Mouse (Mus musculus): Measurements from ENCODE around the gene Thap12. TPM values are rescaled to one million over a fixed set of nuclear protein-coding genes. Genes with fewer than 3 reads are reported as not detected.

The Thap12 gene
- total RNA-seq, 2 experiments from 2014 or later, result 59.4 to 72.6 TPM

- ATAC-seq (replicated peaks; ENCODE audit: poor library complexity), result peak; percentile 45; the same call in 1 of the 2 replicates
Observed at GRCm38 (mm10) chr7:98697496-98697895, 5.4 kb upstream of the Thap12 start.

GRCm38 (mm10) chr7:98698041-98698440, 4.9 kb upstream of the Thap12 start:
- no peak for ATAC-seq (replicated peaks; ENCODE audit: poor library complexity)

- ATAC-seq (replicated peaks; ENCODE audit: poor library complexity), result no peak
Observed at GRCm38 (mm10) chr7:98698590-98698989, 4.3 kb upstream of the Thap12 start.

GRCm38 (mm10) chr7:98701771-98702170, 1.1 kb upstream of the Thap12 start:
- ATAC-seq (replicated peaks; ENCODE audit: poor library complexity), result no peak

DNA sequence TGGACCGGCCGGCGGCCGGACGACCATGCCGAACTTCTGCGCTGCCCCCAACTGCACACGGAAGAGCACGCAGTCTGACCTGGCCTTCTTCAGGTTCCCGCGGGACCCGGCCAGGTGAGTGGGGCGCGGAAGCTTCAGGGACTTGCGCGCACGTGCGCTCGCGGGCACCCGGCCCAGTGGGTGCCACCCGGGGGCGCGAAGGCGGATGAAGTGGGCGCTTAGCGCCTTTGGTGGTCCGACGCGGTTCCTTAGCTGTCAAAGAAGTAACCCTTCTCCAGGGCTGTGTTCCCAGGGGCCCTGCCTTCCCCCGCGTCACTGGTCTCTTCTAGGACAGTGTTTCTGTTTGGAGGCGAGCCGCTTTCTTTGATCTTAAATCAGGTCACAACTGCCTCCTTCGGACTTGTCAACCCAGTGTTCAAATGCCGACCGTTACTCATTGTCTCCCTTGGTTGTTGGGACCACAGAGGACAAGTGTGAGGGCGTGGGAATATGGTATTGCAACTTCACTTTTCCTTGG, 520 bp downstream of the Thap12 start:
- peak; percentile 2; the same call in 1 of the 2 replicates for ATAC-seq (replicated peaks; ENCODE audit: poor library complexity)

GRCm38 (mm10) chr7:98704276-98704675, 1.4 kb downstream of the Thap12 start:
- ATAC-seq (replicated peaks; ENCODE audit: poor library complexity), result no peak

- ATAC-seq (replicated peaks; ENCODE audit: poor library complexity), result no peak
Observed at GRCm38 (mm10) chr7:98713661-98714060, 10.8 kb downstream of the Thap12 start.

DNA sequence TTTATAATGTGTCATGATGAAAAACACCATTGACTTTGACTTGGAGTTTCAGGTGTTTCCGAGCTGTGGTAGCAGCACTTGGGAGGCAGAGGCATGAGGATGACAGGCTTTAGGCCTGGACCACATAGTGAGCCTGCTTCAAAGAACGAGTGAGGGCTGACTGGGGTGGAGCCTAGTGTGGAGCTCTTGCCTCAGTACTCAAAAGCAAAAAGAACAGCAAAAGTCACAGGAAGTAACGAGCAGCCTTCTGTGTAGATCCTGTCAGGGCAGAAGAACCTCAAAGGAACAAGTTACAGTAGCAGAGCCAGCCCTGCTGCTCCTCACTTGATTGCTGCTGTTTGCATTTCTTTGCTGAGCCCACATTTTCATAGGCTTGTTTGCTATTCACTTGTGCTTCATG, 14.5 kb downstream of the Thap12 start:
- no peak for ATAC-seq (replicated peaks; ENCODE audit: poor library complexity)

- no peak for ATAC-seq (replicated peaks; ENCODE audit: poor library complexity)
Observed at GRCm38 (mm10) chr7:98719761-98720160, 16.9 kb downstream of the Thap12 start.

DNA sequence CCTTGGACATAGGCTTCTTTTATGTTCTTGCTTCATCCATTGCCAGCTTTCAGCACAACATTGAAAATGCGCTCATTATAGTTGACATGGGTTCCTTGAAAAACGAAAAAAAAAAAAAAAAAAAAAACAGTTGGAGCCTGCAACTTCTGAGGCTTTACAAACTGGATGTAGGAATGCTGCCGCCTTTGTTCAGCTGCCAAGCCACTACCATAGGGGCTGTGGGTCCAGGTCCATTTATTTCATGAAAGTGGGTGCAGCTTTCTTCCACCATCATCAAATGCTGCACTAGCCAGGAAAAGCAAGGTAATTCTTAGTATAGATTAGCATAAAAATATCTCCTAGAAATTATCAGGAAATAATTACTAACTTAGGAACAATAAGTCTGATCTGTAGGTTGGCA, 17.8 kb downstream of the Thap12 start:
- ATAC-seq (replicated peaks; ENCODE audit: poor library complexity), result no peak

DNA sequence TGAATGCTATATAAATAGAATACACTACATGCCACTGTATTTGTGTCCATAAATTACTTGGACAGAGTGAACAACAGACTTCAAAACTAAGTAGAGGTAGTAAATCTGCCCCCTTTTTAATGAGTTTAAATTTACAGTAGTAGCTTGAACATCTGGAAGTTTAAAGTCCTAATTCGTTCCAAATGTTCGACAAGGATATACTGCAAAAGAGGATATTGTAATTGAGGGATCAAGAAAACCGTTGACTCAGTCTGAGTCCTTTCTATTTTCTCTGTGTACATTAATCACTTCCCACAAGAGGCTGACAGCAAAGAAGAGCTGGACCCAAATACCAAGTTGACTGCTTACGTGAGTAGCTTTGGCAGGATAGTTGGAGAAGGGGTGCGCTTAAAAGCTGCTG, 18.3 kb downstream of the Thap12 start:
- no peak for ATAC-seq (replicated peaks; ENCODE audit: poor library complexity)

DNA sequence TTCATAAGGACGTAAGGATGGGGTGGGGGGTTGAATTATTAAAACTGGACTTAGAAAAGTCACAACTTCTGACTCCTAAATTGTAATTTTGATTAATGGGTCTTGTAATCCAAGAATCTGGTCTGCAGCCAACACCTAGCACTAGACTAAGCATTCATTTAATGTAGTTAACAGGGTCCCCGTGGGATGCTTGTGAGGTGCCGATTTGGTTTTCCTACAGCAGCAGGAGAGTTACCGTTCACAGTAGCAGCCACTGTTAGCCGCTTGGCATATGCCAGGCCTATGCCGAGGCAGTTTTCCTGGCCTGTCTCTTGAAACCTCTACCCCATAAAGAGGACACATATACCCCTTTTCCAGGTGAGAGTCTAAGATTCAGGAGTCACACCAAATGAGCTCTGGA, 18.7 kb downstream of the Thap12 start:
- no peak for ATAC-seq (replicated peaks; ENCODE audit: poor library complexity)

DNA sequence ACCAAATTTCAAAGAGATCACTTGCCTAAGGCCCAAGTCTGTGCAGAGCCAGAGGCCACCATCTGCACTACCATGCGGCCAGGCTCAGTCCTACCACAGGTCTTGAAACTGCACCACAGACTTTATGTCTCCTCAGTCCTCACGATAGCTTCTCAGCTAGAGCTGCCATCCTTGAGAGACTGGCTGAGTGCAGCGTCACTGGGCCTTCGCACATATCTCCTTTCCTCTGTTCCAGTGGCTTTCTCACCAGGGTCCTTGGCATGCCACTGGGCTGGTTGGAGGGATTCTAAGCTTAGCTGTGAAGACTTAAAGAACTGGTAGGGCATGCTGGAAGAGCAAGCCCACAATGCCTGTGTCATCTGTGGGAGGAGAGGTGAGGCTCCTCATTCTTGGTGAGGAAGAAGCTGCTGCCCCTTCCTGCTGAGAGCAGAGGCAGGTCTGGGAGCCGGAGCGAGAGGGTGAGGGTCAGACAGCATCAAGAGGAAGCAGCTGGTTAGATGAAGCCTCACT, 22.8 kb downstream of the Thap12 start:
- ATAC-seq (replicated peaks; ENCODE audit: poor library complexity), result no peak

DNA sequence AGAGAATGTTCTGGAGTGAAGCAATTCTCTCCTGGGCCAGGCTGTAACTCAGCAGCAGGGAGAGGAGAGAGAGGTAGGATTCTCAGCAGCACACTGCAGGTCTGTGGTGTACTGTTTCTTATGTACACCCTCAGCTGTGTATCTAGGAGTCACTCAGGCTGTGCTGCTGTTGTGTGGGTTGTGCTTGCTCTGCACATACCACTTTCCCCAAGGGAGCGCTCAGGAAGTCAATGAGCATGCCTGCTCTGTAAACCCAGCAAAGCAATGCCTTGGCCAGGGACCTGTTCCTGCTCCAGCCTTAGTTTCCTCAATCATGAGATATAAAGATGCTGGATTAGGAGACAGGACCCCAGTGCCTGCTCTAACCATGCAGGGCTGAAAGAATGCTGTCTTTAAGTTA, 25.1 kb downstream of the Thap12 start:
- no peak for ATAC-seq (replicated peaks; ENCODE audit: poor library complexity)

DNA sequence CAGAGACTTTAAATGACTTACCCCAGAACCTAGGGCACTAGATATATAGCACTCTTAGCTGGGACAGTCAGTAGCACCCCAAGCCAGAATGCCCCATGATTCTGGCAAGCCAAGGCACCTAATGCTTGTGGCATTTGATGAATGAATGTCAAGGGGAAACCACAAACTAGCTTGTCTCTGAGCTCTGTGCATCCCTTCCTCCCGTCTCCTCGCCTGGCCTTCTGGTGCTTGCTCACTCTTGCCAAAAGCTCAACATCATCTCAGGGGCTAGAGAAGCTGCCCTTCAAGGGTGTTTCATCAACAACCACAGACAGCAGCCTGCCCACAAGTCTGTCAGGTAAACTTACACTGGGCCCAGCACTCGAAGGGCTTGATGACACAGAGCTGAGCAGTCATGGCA, 25.6 kb downstream of the Thap12 start:
- ATAC-seq (replicated peaks; ENCODE audit: poor library complexity), result no peak

DNA sequence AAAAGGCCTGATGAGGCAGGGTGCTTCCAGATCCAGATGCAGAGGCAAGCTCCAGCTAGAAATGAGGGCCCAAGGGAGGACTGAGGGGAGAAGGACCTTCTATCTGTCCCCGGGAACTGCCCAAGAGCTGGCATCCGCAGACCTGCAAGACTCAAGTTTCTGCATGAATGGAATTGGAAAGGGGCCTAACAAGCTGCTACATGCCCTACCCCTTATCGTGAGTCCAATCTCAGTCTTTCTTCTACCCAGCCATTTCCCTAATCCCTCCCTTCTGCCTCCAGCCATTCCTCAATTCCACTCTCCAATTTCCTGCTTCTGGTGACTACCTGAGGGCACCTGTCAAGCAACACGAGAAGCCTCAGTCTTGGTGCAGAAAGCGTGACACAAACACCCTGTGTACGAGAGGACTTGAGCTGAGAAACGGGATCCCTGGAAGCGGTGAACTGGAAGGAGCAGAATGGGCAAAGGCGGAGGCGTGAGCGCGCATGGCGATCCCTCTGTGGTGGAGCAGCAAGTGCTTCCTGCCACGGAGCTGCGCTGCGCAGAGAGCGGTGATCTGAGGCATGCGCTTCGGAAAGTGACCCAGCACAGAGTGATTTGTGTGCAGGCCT, 26.9 kb downstream of the Thap12 start:
- no peak for ATAC-seq (replicated peaks; ENCODE audit: poor library complexity)

- ATAC-seq (replicated peaks; ENCODE audit: poor library complexity), result no peak
Observed at GRCm38 (mm10) chr7:98733958-98734357, 31.1 kb downstream of the Thap12 start.

DNA sequence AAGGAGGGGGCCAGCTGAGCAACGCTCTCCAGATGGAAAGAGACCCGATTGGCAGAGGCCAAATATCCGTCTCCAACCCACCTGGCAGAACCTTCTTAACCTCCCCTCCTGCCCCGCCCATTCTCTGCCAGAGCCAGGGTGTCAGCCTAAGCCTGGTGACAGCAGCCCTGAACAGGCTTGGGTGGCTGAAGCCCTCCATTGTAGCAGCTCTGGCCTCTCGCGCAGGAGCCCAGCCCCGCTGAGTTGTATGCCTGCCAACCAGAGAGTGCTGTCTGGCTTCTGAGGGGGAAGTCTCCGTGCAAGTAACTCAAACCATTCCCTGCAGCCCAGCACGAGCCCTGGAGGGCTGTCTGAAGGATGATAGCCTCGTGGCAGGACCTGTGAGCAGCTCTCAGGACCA, 32.0 kb downstream of the Thap12 start:
- ATAC-seq (replicated peaks; ENCODE audit: poor library complexity), result no peak

- no peak for ATAC-seq (replicated peaks; ENCODE audit: poor library complexity)
Observed at GRCm38 (mm10) chr7:98736780-98737550, 34.1 kb downstream of the Thap12 start.

DNA sequence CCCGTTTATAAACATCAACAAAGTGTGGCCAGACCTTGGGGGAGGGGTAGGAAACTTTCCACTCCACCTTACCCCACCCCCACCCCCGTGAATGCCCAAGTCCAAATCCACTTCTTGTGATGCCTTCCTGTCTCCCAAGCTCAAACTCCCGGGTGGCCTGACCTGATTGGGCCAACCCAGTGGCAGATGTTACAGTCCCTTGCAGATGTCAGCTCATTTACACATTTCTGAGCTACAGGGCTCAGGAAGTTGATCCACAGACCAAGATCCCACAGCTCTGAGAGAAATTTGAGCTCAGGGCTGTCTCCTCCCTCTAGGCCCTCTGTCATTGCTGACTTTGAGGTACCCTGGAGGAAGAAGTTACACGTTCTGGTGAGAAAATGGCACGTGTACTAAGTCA, 37.5 kb downstream of the Thap12 start:
- no peak for ATAC-seq (replicated peaks; ENCODE audit: poor library complexity)

- 0 out of 2 replicates have a peak, but pooled peaks have one; percentile 64 for ATAC-seq (replicated peaks; ENCODE audit: poor library complexity)
Observed at GRCm38 (mm10) chr7:98743312-98743711, 40.4 kb downstream of the Thap12 start.

DNA sequence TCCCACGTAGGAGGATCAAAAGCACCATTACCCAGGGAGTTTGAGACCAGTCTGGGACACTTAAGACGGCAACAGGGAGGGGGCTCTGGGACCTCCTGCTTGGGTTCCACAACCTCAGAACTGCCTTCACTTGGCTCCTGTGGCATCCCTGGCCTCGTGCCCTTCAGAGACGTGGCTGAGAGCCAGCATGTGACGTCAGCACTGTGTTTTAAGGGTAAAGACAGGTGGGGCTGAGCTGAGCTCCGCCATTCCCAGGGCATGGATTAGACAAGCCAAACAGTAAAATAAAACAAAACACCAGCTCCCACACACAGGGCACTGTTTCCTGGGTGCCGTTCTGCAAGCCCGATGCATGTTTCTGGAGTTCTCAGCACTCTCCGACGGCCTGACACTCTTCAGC, 47.5 kb downstream of the Thap12 start:
- ATAC-seq (replicated peaks; ENCODE audit: poor library complexity), result no peak

Data from megakaryocyte progenitor cell, adult 5-6 weeks (primary cell).